Mouse (Mus musculus): ENCODE data around the gene Sirt7. TPM values are rescaled to one million over a fixed set of nuclear protein-coding genes. Genes with fewer than 3 reads are reported as not detected.
A peak's percentile ranks its signal among the peaks of the same experiment; 100 is the strongest.

The Sirt7 gene
- total and polyA plus RNA-seq, 2 experiments, result 36.3 to 72.1 TPM

DNA sequence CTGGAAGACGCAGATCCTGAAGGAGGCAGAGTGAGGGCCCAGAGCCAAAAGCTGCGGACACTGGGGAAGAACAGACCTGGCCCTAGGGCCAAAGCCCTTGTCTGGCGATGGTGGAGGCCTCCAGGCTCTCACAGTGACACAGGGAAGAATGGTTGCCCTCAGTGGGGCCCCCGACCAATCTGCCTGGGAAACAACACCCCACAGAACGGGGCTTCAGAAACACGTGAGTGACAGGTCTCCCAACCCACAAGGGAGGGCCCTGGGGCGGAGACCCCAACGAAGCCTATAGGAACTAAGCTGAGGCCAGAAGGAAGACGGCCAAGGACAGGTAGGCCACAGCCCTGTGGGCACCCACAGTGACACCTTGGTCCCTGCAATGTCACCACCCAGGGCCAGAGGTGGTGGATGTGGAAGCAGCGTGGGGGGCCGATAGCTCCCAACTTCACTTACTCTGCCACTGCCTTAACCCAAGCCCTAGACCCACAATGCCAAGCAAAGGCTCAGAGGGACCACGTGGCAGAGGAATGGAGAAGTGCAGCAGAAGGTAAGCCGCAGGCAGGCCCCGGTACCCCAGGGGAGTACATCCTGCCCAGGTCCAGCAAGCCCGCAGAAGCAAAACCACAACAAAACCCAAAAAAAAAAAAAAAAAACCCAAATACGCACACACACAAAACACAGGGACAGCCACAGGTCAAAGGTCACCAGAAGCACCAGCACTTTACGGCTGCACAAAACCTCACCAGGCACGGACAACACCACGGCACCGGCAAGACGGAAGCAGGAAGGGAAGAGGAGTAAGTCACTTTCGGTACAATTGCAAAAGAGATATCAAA, 2.6 kb upstream of the Sirt7 start:
- DNase-seq (ENCODE audit: extremely low read depth, low read depth, low spot score), result peak; percentile 77
- H3K79me2 ChIP-seq (ENCODE audit: control insufficient read depth, insufficient read depth, low read length), result peaks cover 11% of the 10 kb centered on the region; the same call in 1 of the 2 replicates
- peaks cover 41% of the 10 kb centered on the region for H3K4me1 ChIP-seq (ENCODE audit: control insufficient read depth, insufficient read depth, low read length)
- no peak overlapping the region; the same call in 1 of the 2 replicates for H3K4me3 ChIP-seq (ENCODE audit: insufficient read depth, low read depth, low read length)
- TF ChIP-seq CTCF (IDR thresholded peaks at IDR 0.05; ENCODE audit: low read depth, low read length) (no peak), POLR2A (IDR thresholded peaks at IDR 0.05; ENCODE audit: extremely low read depth, insufficient read depth, low read length) (no peak)
- H3K27me3 ChIP-seq (ENCODE audit: control insufficient read depth, insufficient read depth, low read length), result no peaks in the 10 kb centered on the region
- WGBS, result 41% methylated on average over 22 of the region's 22 CpGs
- H3K27ac ChIP-seq (replicated peaks; ENCODE audit: insufficient read depth, low read depth, low read length), result peak overlapping the region; percentile 32
- H3K36me3 ChIP-seq (ENCODE audit: control insufficient read depth, insufficient read depth, low read length), result peaks cover 8% of the 10 kb centered on the region; the same call in 1 of the 2 replicates
- peak overlapping the region; percentile 48 for H3K9ac ChIP-seq (ENCODE audit: low read depth, low read length)

DNA sequence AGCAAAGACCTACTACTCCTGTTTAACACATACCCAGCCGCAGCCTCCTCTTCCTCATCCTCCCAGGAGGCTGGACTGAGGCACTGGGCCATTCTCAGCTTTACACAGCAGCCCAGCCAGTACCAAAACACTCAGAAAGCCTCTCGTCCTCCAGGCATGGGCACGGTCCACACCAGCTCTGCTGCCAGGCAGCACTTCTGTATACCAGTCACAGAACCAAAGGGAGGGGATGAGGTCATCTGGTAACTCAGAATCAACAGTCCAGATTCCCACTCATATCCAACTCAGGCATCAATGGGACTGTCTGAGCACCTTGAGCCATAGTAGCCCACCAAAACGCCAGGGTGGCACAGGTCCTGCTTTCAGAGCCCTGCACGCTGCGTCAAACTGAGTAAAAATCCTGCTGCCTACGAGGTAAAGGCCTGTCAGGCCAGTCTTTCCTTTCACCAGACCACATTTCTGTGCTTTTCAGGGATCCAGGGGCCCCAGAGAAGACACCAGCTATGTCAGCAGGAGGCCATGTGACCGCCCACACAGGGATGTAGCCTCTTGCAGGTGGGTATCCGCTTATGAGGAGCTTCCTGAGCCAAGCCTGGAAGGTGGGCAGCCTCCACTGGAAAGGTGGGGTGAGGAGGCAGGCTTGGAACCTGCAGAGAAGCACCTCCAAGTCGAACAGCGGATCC, 1.9 kb upstream of the Sirt7 start:
- H3K36me3 ChIP-seq (ENCODE audit: control insufficient read depth, insufficient read depth, low read length), result peaks cover 14% of the 10 kb centered on the region; the same call in 1 of the 2 replicates

GRCm38 (mm10) chr11:120624680-120625111, 344 bp downstream of the Sirt7 start:
- DNase-seq (ENCODE audit: extremely low read depth, low read depth, low spot score), result peak; percentile 67
- H3K36me3 ChIP-seq (ENCODE audit: control insufficient read depth, insufficient read depth, low read length), result peaks cover 21% of the 10 kb centered on the region; the same call in 1 of the 2 replicates
- H3K79me2 ChIP-seq (ENCODE audit: control insufficient read depth, insufficient read depth, low read length), result peaks cover 12% of the 10 kb centered on the region; the same call in 1 of the 2 replicates
- peak overlapping the region; percentile 89 for H3K9ac ChIP-seq (ENCODE audit: low read depth, low read length)
- WGBS, result under 1% methylated on average over 52 of the region's 53 CpGs
- H3K4me1 ChIP-seq (ENCODE audit: control insufficient read depth, insufficient read depth, low read length), result peaks cover 30% of the 10 kb centered on the region
- no peak for TF ChIP-seq CTCF (IDR thresholded peaks at IDR 0.05; ENCODE audit: low read depth, low read length)
- peak; percentile 82 for TF ChIP-seq POLR2A (IDR thresholded peaks at IDR 0.05; ENCODE audit: extremely low read depth, insufficient read depth, low read length)
- peak overlapping the region; percentile 85 for H3K4me3 ChIP-seq (ENCODE audit: insufficient read depth, low read depth, low read length)
- H3K27me3 ChIP-seq (ENCODE audit: control insufficient read depth, insufficient read depth, low read length), result no peaks in the 10 kb centered on the region
- H3K27ac ChIP-seq (replicated peaks; ENCODE audit: insufficient read depth, low read depth, low read length), result peak overlapping the region; percentile 83

More for the DNA sequence above, 1.9 kb upstream of the Sirt7 start:
- no peak for TF ChIP-seq CTCF (IDR thresholded peaks at IDR 0.05; ENCODE audit: low read depth, low read length)
- no peaks in the 10 kb centered on the region for H3K27me3 ChIP-seq (ENCODE audit: control insufficient read depth, insufficient read depth, low read length)
- no peak overlapping the region; the same call in none of the 2 replicates for H3K27ac ChIP-seq (replicated peaks; ENCODE audit: insufficient read depth, low read depth, low read length)
- peak overlapping the region; percentile 48; the same call in 1 of the 2 replicates for H3K9ac ChIP-seq (ENCODE audit: low read depth, low read length)
- H3K4me1 ChIP-seq (ENCODE audit: control insufficient read depth, insufficient read depth, low read length), result peaks cover 38% of the 10 kb centered on the region
- DNase-seq (ENCODE audit: extremely low read depth, low read depth, low spot score), result no peak
- peaks cover 12% of the 10 kb centered on the region; the same call in 1 of the 2 replicates for H3K79me2 ChIP-seq (ENCODE audit: control insufficient read depth, insufficient read depth, low read length)
- no peak overlapping the region for H3K4me3 ChIP-seq (ENCODE audit: insufficient read depth, low read depth, low read length)
- 75% methylated on average over 11 of the region's 11 CpGs for WGBS

GRCm38 (mm10) chr11:120623961-120624679, 920 bp downstream of the Sirt7 start:
- peaks cover 21% of the 10 kb centered on the region; the same call in 1 of the 2 replicates for H3K36me3 ChIP-seq (ENCODE audit: control insufficient read depth, insufficient read depth, low read length)
- peak overlapping the region; percentile 89 for H3K9ac ChIP-seq (ENCODE audit: low read depth, low read length)
- peaks cover 27% of the 10 kb centered on the region for H3K4me1 ChIP-seq (ENCODE audit: control insufficient read depth, insufficient read depth, low read length)
- no peak for TF ChIP-seq POLR2A (IDR thresholded peaks at IDR 0.05; ENCODE audit: extremely low read depth, insufficient read depth, low read length)
- TF ChIP-seq CTCF (IDR thresholded peaks at IDR 0.05; ENCODE audit: low read depth, low read length), result peak; percentile 85
- H3K4me3 ChIP-seq (ENCODE audit: insufficient read depth, low read depth, low read length), result peak overlapping the region; percentile 85
- no peaks in the 10 kb centered on the region for H3K27me3 ChIP-seq (ENCODE audit: control insufficient read depth, insufficient read depth, low read length)
- peak; percentile 92 for DNase-seq (ENCODE audit: extremely low read depth, low read depth, low spot score)
- peak overlapping the region; percentile 83 for H3K27ac ChIP-seq (replicated peaks; ENCODE audit: insufficient read depth, low read depth, low read length)
- H3K79me2 ChIP-seq (ENCODE audit: control insufficient read depth, insufficient read depth, low read length), result peaks cover 12% of the 10 kb centered on the region; the same call in 1 of the 2 replicates
- 3% methylated on average over 30 of the region's 30 CpGs for WGBS

DNA sequence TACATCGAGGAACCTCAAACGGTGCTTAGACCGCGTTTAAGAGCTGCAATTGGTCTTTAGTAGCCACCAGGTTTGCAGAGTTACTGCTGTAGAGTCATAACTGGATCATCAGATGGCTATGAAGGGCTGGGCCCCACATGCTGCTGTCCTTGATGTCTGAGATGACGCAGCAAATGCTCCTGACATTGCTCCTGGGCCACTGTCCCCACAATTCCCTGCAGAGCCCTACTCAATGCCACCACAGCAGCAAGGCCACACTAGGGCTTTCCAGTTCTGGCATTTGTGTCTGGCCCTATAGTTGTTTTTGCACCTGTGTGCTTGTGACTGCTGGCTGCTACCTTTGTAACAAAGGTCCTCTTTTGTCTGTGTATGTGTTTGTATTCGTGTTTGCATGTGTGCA, 2.2 kb downstream of the Sirt7 start:
- Histone ChIP-seq H3K36me3 (ENCODE audit: control insufficient read depth, insufficient read depth, low read length) (peaks cover 24% of the 10 kb centered on the region; the same call in 1 of the 2 replicates), H3K4me1 (ENCODE audit: control insufficient read depth, insufficient read depth, low read length) (peaks cover 24% of the 10 kb centered on the region), H3K27ac (replicated peaks; ENCODE audit: insufficient read depth, low read depth, low read length) (no peak overlapping the region), H3K9ac (ENCODE audit: low read depth, low read length) (no peak overlapping the region), H3K79me2 (ENCODE audit: control insufficient read depth, insufficient read depth, low read length) (peaks cover 9% of the 10 kb centered on the region; the same call in 1 of the 2 replicates), H3K27me3 (ENCODE audit: control insufficient read depth, insufficient read depth, low read length) (no peaks in the 10 kb centered on the region), H3K4me3 (ENCODE audit: insufficient read depth, low read depth, low read length) (no peak overlapping the region)
- no peak for DNase-seq (ENCODE audit: extremely low read depth, low read depth, low spot score)
- TF ChIP-seq POLR2A (IDR thresholded peaks at IDR 0.05; ENCODE audit: extremely low read depth, insufficient read depth, low read length) (no peak), CTCF (IDR thresholded peaks at IDR 0.05; ENCODE audit: low read depth, low read length) (no peak)
- WGBS, result 89% methylated on average over 6 of the region's 6 CpGs
